Mouse (Mus musculus) mammary gland, adult 2 months (tissue): ENCODE measurements around the gene Tssk4. TPM values are rescaled to one million over a fixed set of nuclear protein-coding genes. Genes with fewer than 3 reads are reported as not detected.

Source experiments
- polyA plus RNA-seq: library from polyadenylated mRNA; depleted of rRNA; stranded (reverse); fragments of >200 nt; gene quantifications from 2 replicates; pipeline ENCODE4 v1.2.3, GENCODE M21; 2012; ENCODE audit warnings: low replicate concordance; rRNA removed

Tssk4 gene
- 1.1 and 1.4 TPM in 2 replicates for polyA plus RNA-seq

GRCm38 (mm10) chr14:55649884-55650283 is at the start of gene Tssk4:
Tssk4 (plus strand) TSS chr14:55650184.

GRCm38 (mm10) chr14:55603271-55603632 is 46.7 kb upstream of the Tssk4 start, which contains the start of gene Irf9:
Irf9 (plus strand) TSS chr14:55603571.

GRCm38 (mm10) chr14:55617822-55618221 is 32.2 kb upstream of the Tssk4 start, which contains the start of gene Rec8:
Rec8 (plus strand) TSS chr14:55618037.

GRCm38 (mm10) chr14:55635523-55636007 is 14.4 kb upstream of the Tssk4 start, which contains the start of gene Ipo4:
Ipo4 (minus strand) TSS chr14:55635957.

GRCm38 (mm10) chr14:55637795-55638194 is 12.2 kb upstream of the Tssk4 start, which contains the start of gene Gm49378:
Gm49378 (minus strand) TSS chr14:55637895.

GRCm38 (mm10) chr14:55643060-55643907 is 6.7 kb upstream of the Tssk4 start, which contains the start of gene Tm9sf1:
Tm9sf1 (minus strand) TSS chr14:55643806.

GRCm38 (mm10) chr14:55659960-55660573 is 10.1 kb downstream of the Tssk4 start, which contains the start of gene Mdp1:
Mdp1 (minus strand) TSS chr14:55660508.

GRCm38 (mm10) chr14:55671833-55672740 is 22.1 kb downstream of the Tssk4 start, which contains the start of the genes Gmpr2 and Nedd8:
Gmpr2 (plus strand) TSS chr14:55671941.
Nedd8 (minus strand) TSS chr14:55672124.

GRCm38 (mm10) chr14:55681160-55682117 is 31.5 kb downstream of the Tssk4 start, which contains the start of gene Tinf2:
Tinf2 (minus strand) TSS chr14:55681820.

Other genes starting within 250 kb of the Tssk4 start
- gene Dhrs4, start 171.4 kb upstream of the Tssk4 start, polyA plus RNA-seq: 37.4 and 44.9 TPM in 2 replicates
- 4.7 and 7.6 TPM in 2 replicates for gene Carmil3, start 159.5 kb upstream of the Tssk4 start, polyA plus RNA-seq
- 0.04 and 0.06 TPM in 2 replicates for gene Cpne6, start 139.7 kb upstream of the Tssk4 start, polyA plus RNA-seq
- gene Nrl, start 125.2 kb upstream of the Tssk4 start, polyA plus RNA-seq: not detected in 2 replicates
- gene Pck2, start 109.9 kb upstream of the Tssk4 start, polyA plus RNA-seq: 48.9 and 49.2 TPM in 2 replicates
- 81.8 and 97.0 TPM in 2 replicates for gene Dcaf11, start 90.2 kb upstream of the Tssk4 start, polyA plus RNA-seq
- gene A730061H03Rik, start 89.8 kb upstream of the Tssk4 start, polyA plus RNA-seq: 3.3 and 3.4 TPM in 2 replicates
- 1.3 and 183 TPM in 2 replicates for gene Fitm1, start 74.6 kb upstream of the Tssk4 start, polyA plus RNA-seq
- gene Psme1, start 72.1 kb upstream of the Tssk4 start, polyA plus RNA-seq: 108 and 126 TPM in 2 replicates
- 46.8 and 63.8 TPM in 2 replicates for gene Emc9, start 64.9 kb upstream of the Tssk4 start, polyA plus RNA-seq
- gene Psme2, start 59.1 kb upstream of the Tssk4 start, polyA plus RNA-seq: 82.9 and 83.0 TPM in 2 replicates
- gene Rnf31, start 58.5 kb upstream of the Tssk4 start, polyA plus RNA-seq: 45.2 and 55.3 TPM in 2 replicates
- gene Irf9, start 46.6 kb upstream of the Tssk4 start, polyA plus RNA-seq: 87.7 and 150 TPM in 2 replicates
- gene Rec8, start 32.1 kb upstream of the Tssk4 start, polyA plus RNA-seq: 1.1 and 1.5 TPM in 2 replicates
- 86.3 and 113 TPM in 2 replicates for gene Ipo4, start 14.2 kb upstream of the Tssk4 start, polyA plus RNA-seq
- gene Gm49378, start 12.3 kb upstream of the Tssk4 start, polyA plus RNA-seq: 12.4 and 13.1 TPM in 2 replicates
- gene Tm9sf1, start 6.4 kb upstream of the Tssk4 start, polyA plus RNA-seq: 79.9 and 86.5 TPM in 2 replicates
- gene Mdp1, start 10.3 kb downstream of the Tssk4 start, polyA plus RNA-seq: 15.3 and 24.6 TPM in 2 replicates
- gene Gmpr2, start 21.8 kb downstream of the Tssk4 start, polyA plus RNA-seq: 12.7 and 32.2 TPM in 2 replicates
- gene Nedd8, start 21.9 kb downstream of the Tssk4 start, polyA plus RNA-seq: 210 and 446 TPM in 2 replicates
- gene Tinf2, start 31.6 kb downstream of the Tssk4 start, polyA plus RNA-seq: 12.8 and 15.9 TPM in 2 replicates
- gene Tgm1, start 63.7 kb downstream of the Tssk4 start, polyA plus RNA-seq: 8.3 and 10.6 TPM in 2 replicates
- gene Rabggta, start 72.1 kb downstream of the Tssk4 start, polyA plus RNA-seq: 51.2 and 52.9 TPM in 2 replicates
- 75.4 and 104 TPM in 2 replicates for gene Dhrs1, start 95.5 kb downstream of the Tssk4 start, polyA plus RNA-seq
- gene Nop9, start 95.5 kb downstream of the Tssk4 start, polyA plus RNA-seq: 16.8 and 28.9 TPM in 2 replicates
- 2.9 and 3.4 TPM in 2 replicates for gene Cideb, start 108.3 kb downstream of the Tssk4 start, polyA plus RNA-seq
- 0.29 and 0.34 TPM in 2 replicates for gene Ltb4r2, start 111.2 kb downstream of the Tssk4 start, polyA plus RNA-seq
- gene Ltb4r1, start 115.8 kb downstream of the Tssk4 start, polyA plus RNA-seq: 5.1 and 7.6 TPM in 2 replicates
- gene Adcy4, start 133.9 kb downstream of the Tssk4 start, polyA plus RNA-seq: 41.0 and 55.8 TPM in 2 replicates
- gene Ripk3, start 138.7 kb downstream of the Tssk4 start, polyA plus RNA-seq: 21.9 and 26.5 TPM in 2 replicates
- gene Nfatc4, start 173.0 kb downstream of the Tssk4 start, polyA plus RNA-seq: 28.1 and 37.1 TPM in 2 replicates
- 6.3 and 6.5 TPM in 2 replicates for gene Nynrin, start 203.8 kb downstream of the Tssk4 start, polyA plus RNA-seq
- gene Cbln3, start 234.2 kb downstream of the Tssk4 start, polyA plus RNA-seq: 0.26 and 0.33 TPM in 2 replicates
- gene Khnyn, start 234.8 kb downstream of the Tssk4 start, polyA plus RNA-seq: 24.4 and 25.2 TPM in 2 replicates